Mouse (Mus musculus) bone marrow, adult 2 months (tissue): ENCODE results near the gene Jph4.

Experiments used
- CTCF ChIP-seq: fragments of 200-500 bp; IDR thresholded peaks from 2 replicates; pipeline ENCODE4 v1.5.1; 2011; ENCODE audit warnings: low read length, control low read depth; ENCODE audit not compliant: control insufficient read depth, insufficient read depth
- POLR2A ChIP-seq: fragments of 200-500 bp; IDR thresholded peaks from 2 replicates; pipeline ENCODE4 v1.6.1; 2011; ENCODE audit warnings: low read depth, mild to moderate bottlenecking, control low read depth, low read length, borderline replicate concordance; ENCODE audit not compliant: control insufficient read depth

DNA sequence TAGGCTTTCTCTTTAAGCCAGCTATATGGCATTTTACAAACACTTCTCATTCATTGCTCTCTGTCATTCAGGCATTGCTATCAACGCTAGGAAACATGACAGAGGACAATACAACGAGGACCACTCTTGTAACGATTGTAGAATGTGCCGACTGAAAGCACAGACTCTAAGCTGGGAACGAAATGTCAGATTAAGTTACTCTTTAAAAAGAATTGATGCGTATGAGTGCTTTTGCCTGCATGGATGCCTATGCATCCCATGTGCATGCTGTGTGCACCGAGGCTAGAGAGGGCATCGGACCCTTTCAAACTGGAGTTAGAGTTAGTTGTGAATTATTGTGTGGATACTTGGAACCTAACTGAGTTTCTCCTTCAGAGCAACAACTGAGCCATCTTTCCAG is 18.9 kb upstream of the Jph4 start:
- no peak for TF ChIP-seq POLR2A
- TF ChIP-seq CTCF: no peak
